Mouse (Mus musculus) testis, adult 2 months (tissue): ENCODE results near the gene Fzd1.

Experiments
- CTCF ChIP-seq: fragments of 200-500 bp; IDR thresholded peaks from 2 replicates; pipeline ENCODE4 v1.5.1; 2012; ENCODE audit warnings: low read depth, mild to moderate bottlenecking, inconsistent platforms, low read length, moderate library complexity; ENCODE audit not compliant: control insufficient read depth, insufficient read depth, insufficient replicate concordance
- POLR2A ChIP-seq: fragments of 200-500 bp; IDR thresholded peaks from 2 replicates; pipeline ENCODE4 v1.6.1; 2012; ENCODE audit warnings: low read depth, mild to moderate bottlenecking, inconsistent platforms, low read length, moderate library complexity; ENCODE audit not compliant: control insufficient read depth

DNA sequence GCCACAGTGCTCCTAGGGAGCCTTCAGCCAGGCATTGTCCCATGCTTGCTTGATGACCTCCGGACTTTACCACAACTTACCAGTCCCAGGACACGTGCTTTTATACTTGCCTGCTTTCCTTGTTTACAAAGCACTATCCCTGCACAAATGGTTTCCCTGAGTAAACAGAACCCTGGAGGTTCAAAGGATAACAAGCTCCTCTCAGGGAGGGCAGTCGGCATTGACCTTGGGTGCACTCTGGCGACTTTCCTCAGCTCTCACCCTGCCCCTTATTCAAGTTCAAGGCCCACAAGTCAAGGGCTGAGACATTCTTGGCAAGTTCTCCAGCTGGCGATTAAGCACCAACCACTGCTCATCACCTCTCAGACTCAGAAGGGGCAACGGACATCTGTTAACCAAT lies 20.8 kb downstream of the Fzd1 start:
- no peak for TF ChIP-seq POLR2A
- no peak for TF ChIP-seq CTCF
